Mouse (Mus musculus): ENCODE data around the gene Btn1a1.

- TF ChIP-seq MAFK (IDR thresholded peaks at IDR 0.05; ENCODE audit: insufficient read depth, low read depth, low read length) (no peak), ZNF384 (IDR thresholded peaks at IDR 0.05; ENCODE audit: low read depth, low read length) (no peak), ZC3H11A (IDR thresholded peaks at IDR 0.05; ENCODE audit: borderline replicate concordance, low read depth, low read length) (no peak), HCFC1 (IDR thresholded peaks at IDR 0.05; ENCODE audit: borderline replicate concordance, insufficient read depth, low read length) (no peak)
These were observed 3.6 kb downstream of the Btn1a1 start for GRCm38 (mm10) chr13:23462063-23462462.
